Mouse (Mus musculus) bone marrow, adult 2 months (tissue): Measurements from ENCODE around the gene Ryr2.

Experiments
- CTCF ChIP-seq: fragments of 200-500 bp; IDR thresholded peaks from 2 replicates; pipeline ENCODE4 v1.5.1; 2011; ENCODE audit warnings: low read length, control low read depth; ENCODE audit not compliant: control insufficient read depth, insufficient read depth
- POLR2A ChIP-seq: fragments of 200-500 bp; IDR thresholded peaks from 2 replicates; pipeline ENCODE4 v1.6.1; 2011; ENCODE audit warnings: low read depth, mild to moderate bottlenecking, control low read depth, low read length, borderline replicate concordance; ENCODE audit not compliant: control insufficient read depth

DNA sequence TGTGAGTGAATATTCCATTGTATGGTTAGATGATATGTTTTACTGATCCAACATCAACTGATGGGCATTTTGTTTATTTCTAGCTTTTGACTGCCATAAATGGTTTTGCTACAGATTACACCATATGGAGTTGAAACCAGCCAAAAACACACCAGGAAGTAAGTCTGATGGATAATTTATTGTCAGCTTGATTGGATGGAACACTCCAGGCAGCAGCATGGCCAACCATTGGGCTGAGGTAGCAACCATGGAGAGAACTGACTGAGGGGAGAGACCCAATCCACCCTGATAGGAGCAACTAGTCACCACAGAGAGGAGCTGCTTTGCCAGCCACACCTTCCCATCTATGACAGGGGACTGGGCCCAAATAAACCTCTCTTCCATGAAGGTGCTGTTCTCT lies 19.4 kb upstream of the Ryr2 start:
- TF ChIP-seq CTCF (no peak), POLR2A (no peak)
